Mouse (Mus musculus) intestine, postnatal 0 days (tissue): ENCODE data around the gene Tcaf2. TPM values are rescaled to one million over a fixed set of nuclear protein-coding genes. Genes with fewer than 3 reads are reported as not detected.
A peak's percentile ranks its signal among the peaks of the same experiment; 100 is the strongest.

Source experiments
- ATAC-seq: fragments of 200-750 bp; cut with Nextera tagmentation; 2 replicates; pipeline ENCODE4 v1.8.0; 2017; ENCODE audit warnings: mild to moderate bottlenecking, moderate TSS enrichment, moderate library complexity
- H3K27ac ChIP-seq: fragments of 300-500 bp; sonication (generic); 2 replicates; pipeline ENCODE4 v1.5.1; 2014; ENCODE audit warnings: mild to moderate bottlenecking, low read depth, low read length, moderate library complexity
- H3K27me3 ChIP-seq: fragments of 300-500 bp; sonication (generic); replicated peaks from 2 replicates; pipeline ENCODE4 v1.6.1; 2014; ENCODE audit warnings: low read length, mixed read lengths; ENCODE audit not compliant: control insufficient read depth, insufficient read depth
- H3K36me3 ChIP-seq: fragments of 300-500 bp; sonication (generic); 2 replicates; pipeline ENCODE4 v1.6.1; 2014; ENCODE audit warnings: mild to moderate bottlenecking, moderate library complexity; ENCODE audit not compliant: control insufficient read depth, insufficient read depth
- H3K4me1 ChIP-seq: fragments of 300-500 bp; sonication (generic); replicated peaks from 2 replicates; pipeline ENCODE4 v1.6.1; 2014; ENCODE audit warnings: antibody characterized with exemption, low read length, mixed read lengths; ENCODE audit not compliant: control insufficient read depth, insufficient read depth
- H3K4me2 ChIP-seq: fragments of 300-500 bp; sonication (generic); replicated peaks from 2 replicates; pipeline ENCODE4 v1.6.1; 2014; ENCODE audit warnings: low read depth, mild to moderate bottlenecking, moderate library complexity
- H3K4me3 ChIP-seq: fragments of 300-500 bp; sonication (generic); 2 replicates; pipeline ENCODE4 v1.5.1; 2014; ENCODE audit warnings: low read depth, low read length
- H3K9ac ChIP-seq: fragments of 300-500 bp; sonication (generic); 2 replicates; pipeline ENCODE4 v1.6.1; 2014; ENCODE audit warnings: mild to moderate bottlenecking, low read depth, low read length
- H3K9me3 ChIP-seq: fragments of 300-500 bp; sonication (generic); 2 replicates; pipeline ENCODE4 v1.6.1; 2016; ENCODE audit warnings: mixed run types; ENCODE audit not compliant: control insufficient read depth
- CTCF ChIP-seq: sonication (generic); IDR thresholded peaks from 2 replicates; pipeline ENCODE4 v1.5.1; 2016; ENCODE audit warnings: low read depth, mild to moderate bottlenecking, control low read depth, antibody characterized with exemption, moderate library complexity
- WGBS: fragments of 180-500 bp; shearing (Covaris S2); extraction: QIAGEN DNeasy Blood & Tissue Kit; methylation state at CpG from one replicate; pipeline ENCODE4 v1.1.7; 2014; 5-methylcytosine and 5-hydroxymethylcytosine counted together
- polyA plus RNA-seq: library from polyadenylated mRNA; unstranded; fragments of >200 nt; fragmentation: Nextera tagmentation; extraction: Ambion mirVana; gene quantifications from 2 replicates; pipeline ENCODE4 v1.2.1, GENCODE M21; 2015

Gene Tcaf2
- polyA plus RNA-seq, 1 experiment from 2014 or later: 3.4 TPM

GRCm38 (mm10) chr6:42676011-42676410 is 31.0 kb upstream of the Tcaf2 start:
- Histone ChIP-seq H3K36me3 (peaks cover 50% of the 10 kb centered on the region), H3K4me1 (no peaks in the 10 kb centered on the region), H3K9me3 (no peaks in the 10 kb centered on the region), H3K27ac (no peak overlapping the region), H3K4me2 (no peak overlapping the region), H3K4me3 (no peak overlapping the region), H3K9ac (no peak overlapping the region), H3K27me3 (no peaks in the 10 kb centered on the region)
- ATAC-seq: no peak
- TF ChIP-seq CTCF: no peak
- 93% methylated on average over 3 of the region's 3 CpGs for WGBS

- H3K36me3 ChIP-seq: peaks cover 35% of the 10 kb centered on the region
- no peak overlapping the region for H3K4me2 ChIP-seq
- no peaks in the 10 kb centered on the region for H3K27me3 ChIP-seq
- no peak overlapping the region for H3K4me3 ChIP-seq
- ATAC-seq: peak; percentile 56; the same call in 1 of the 2 replicates
- WGBS: 28% methylated on average over 1 of the region's 1 CpGs
- H3K9ac ChIP-seq: no peak overlapping the region
- no peak for TF ChIP-seq CTCF
- H3K27ac ChIP-seq: no peak overlapping the region
- no peaks in the 10 kb centered on the region for H3K9me3 ChIP-seq
- H3K4me1 ChIP-seq: no peaks in the 10 kb centered on the region
Measured at GRCm38 (mm10) chr6:42671767-42672166, 26.7 kb upstream of the Tcaf2 start.

DNA sequence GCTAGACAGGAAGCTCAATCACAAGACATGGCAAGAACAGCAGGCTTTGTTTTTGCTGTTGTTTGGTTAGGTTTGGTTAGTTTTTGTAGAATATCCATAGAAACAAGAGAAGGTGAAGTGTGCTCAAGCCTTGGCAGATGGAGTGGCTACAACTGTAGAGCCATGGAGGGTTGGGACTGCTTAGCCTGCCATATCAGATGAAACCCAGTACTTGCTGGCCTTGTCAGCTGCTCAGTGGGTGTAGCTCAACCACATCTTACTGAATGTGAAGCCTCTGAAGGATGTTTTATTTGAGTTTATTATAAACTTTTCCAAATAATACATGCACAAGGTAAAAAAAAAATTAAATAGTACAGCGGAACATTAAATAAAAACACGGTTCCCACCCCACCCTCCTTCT is 22.7 kb upstream of the Tcaf2 start:
- no peak for ATAC-seq
- peaks cover 8% of the 10 kb centered on the region for H3K36me3 ChIP-seq
- H3K27ac ChIP-seq: no peak overlapping the region
- H3K9ac ChIP-seq: no peak overlapping the region
- no peaks in the 10 kb centered on the region for H3K9me3 ChIP-seq
- TF ChIP-seq CTCF: no peak
- no peak overlapping the region for H3K4me3 ChIP-seq
- H3K4me1 ChIP-seq: no peaks in the 10 kb centered on the region
- no peak overlapping the region for H3K4me2 ChIP-seq
- WGBS: 89% methylated on average over 2 of the region's 2 CpGs
- no peaks in the 10 kb centered on the region for H3K27me3 ChIP-seq

DNA sequence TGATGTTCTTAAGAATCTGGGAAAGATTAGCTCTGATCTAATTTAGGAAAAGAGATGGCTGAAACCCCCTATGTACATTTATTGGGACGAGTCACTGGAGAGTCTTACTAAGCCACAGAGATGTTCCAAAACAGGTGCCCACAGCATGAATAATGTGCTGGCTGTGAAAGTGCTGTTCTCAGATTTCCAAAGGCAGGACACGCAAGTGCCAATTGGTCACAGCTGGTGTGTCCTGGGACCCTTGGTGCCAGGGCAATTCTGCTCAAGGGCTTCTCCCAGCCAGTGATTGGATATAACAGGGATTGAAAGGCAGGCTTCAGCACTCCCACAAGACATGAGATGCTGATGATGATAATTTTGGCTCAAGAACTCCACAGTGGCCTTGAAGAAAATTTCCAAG is 16.7 kb upstream of the Tcaf2 start:
- TF ChIP-seq CTCF: no peak
- no peaks in the 10 kb centered on the region for H3K9me3 ChIP-seq
- no peak overlapping the region for H3K4me2 ChIP-seq
- H3K9ac ChIP-seq: no peak overlapping the region
- no peak overlapping the region for H3K4me3 ChIP-seq
- WGBS: 64% methylated on average over 2 of the region's 2 CpGs
- no peak overlapping the region for H3K27ac ChIP-seq
- no peaks in the 10 kb centered on the region for H3K36me3 ChIP-seq
- no peaks in the 10 kb centered on the region for H3K27me3 ChIP-seq
- ATAC-seq: no peak
- H3K4me1 ChIP-seq: no peaks in the 10 kb centered on the region

DNA sequence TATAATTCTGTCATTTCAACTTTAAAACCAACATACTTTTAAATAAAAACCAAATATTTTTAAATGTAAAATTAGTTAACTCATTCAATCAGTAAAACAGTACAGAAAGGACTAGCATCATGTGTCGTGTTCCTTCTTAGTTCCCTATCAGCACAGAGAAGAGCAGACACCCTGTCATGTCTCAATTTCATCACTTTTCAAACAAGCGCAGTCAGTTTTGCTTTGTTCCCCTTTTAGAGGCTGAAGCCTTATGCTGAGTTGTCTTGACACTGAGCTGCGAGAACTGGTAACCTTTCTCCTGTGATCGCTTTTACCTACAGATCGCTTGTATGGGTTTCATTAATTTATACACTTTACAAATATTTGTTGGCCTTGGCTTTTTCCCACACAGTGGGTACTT is 10.7 kb downstream of the Tcaf2 start:
- no peak overlapping the region for H3K4me2 ChIP-seq
- ATAC-seq: no peak
- WGBS: 89% methylated on average over 5 of the region's 5 CpGs
- no peak overlapping the region for H3K4me3 ChIP-seq
- H3K9ac ChIP-seq: no peak overlapping the region
- H3K27me3 ChIP-seq: no peaks in the 10 kb centered on the region
- TF ChIP-seq CTCF: no peak
- H3K36me3 ChIP-seq: no peaks in the 10 kb centered on the region
- H3K27ac ChIP-seq: no peak overlapping the region
- H3K4me1 ChIP-seq: no peaks in the 10 kb centered on the region
- no peaks in the 10 kb centered on the region for H3K9me3 ChIP-seq

DNA sequence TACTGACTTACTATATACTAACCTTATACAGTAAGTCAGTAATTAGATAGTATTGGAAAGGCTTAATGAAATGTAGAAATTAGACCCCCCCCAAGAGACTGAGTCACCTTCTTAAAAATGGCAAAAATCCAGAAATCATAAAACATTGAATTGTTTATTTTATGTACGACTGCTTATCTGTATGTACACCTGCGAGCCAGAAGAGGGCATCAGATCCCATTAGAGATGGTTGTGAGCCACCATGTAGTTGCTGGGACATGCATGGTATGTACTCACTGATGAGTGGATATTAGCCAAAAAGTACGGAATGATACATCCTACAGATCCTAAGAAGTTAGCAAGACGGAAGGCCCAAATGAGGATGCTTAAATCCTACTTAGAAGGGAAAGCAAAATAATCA is 13.7 kb downstream of the Tcaf2 start:
- TF ChIP-seq CTCF: peak; percentile 52
- ATAC-seq: no peak
- no peak overlapping the region for H3K4me2 ChIP-seq
- no peaks in the 10 kb centered on the region for H3K27me3 ChIP-seq
- no peaks in the 10 kb centered on the region for H3K36me3 ChIP-seq
- 66% methylated on average over 4 of the region's 4 CpGs for WGBS
- no peak overlapping the region for H3K27ac ChIP-seq
- H3K9ac ChIP-seq: no peak overlapping the region
- no peaks in the 10 kb centered on the region for H3K4me1 ChIP-seq
- H3K9me3 ChIP-seq: no peaks in the 10 kb centered on the region
- no peak overlapping the region for H3K4me3 ChIP-seq

DNA sequence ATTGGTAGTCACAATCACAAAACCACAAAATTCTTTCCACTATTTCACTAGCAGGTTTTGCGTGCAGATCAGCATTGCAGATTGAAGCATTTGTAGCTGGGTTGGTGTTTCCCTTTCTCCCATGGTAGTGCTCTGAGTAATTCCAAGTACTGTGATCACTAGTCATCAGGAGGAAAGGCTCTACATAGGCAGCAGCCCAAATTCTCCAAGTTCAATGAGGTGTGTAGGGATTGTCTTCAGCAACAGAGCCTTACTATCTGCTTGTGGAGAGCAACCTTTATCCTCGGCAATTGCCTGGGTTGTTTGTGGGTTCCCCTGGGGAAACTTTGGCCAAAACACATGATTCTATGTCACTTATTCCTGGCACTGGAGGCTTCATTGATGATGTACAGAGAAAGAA is 28.1 kb downstream of the Tcaf2 start:
- no peak for TF ChIP-seq CTCF
- 88% methylated on average over 2 of the region's 2 CpGs for WGBS
- Histone ChIP-seq H3K9ac (no peak overlapping the region), H3K27me3 (no peaks in the 10 kb centered on the region), H3K27ac (no peak overlapping the region), H3K4me1 (no peaks in the 10 kb centered on the region), H3K9me3 (no peaks in the 10 kb centered on the region), H3K36me3 (no peaks in the 10 kb centered on the region), H3K4me3 (no peak overlapping the region), H3K4me2 (no peak overlapping the region)
- ATAC-seq: no peak
